Mouse (Mus musculus) hindbrain, embryonic 15.5 days (tissue): ENCODE results near the gene Ndufa13. TPM values are rescaled to one million over a fixed set of nuclear protein-coding genes. Genes with fewer than 3 reads are reported as not detected.

Experiments used
- ATAC-seq: fragments of 200-750 bp; cut with Nextera tagmentation; 2 replicates; pipeline ENCODE4 v1.8.0; 2017; ENCODE audit warnings: low read depth, moderate number of reproducible peaks, moderate TSS enrichment; ENCODE audit not compliant: low FRiP score
- H3K27ac ChIP-seq: fragments of 300-500 bp; sonication (generic); replicated peaks from 2 replicates; pipeline ENCODE4 v1.5.1; 2015; ENCODE audit warnings: mild to moderate bottlenecking, inconsistent platforms
- H3K27me3 ChIP-seq: fragments of 300-500 bp; sonication (generic); 2 replicates; pipeline ENCODE4 v1.6.1; 2015; ENCODE audit warnings: control low read depth, inconsistent platforms
- H3K36me3 ChIP-seq: fragments of 300-500 bp; sonication (generic); 2 replicates; pipeline ENCODE4 v1.6.1; 2015; ENCODE audit warnings: control low read depth, inconsistent platforms
- H3K4me1 ChIP-seq: fragments of 300-500 bp; sonication (generic); replicated peaks from 2 replicates; pipeline ENCODE4 v1.6.1; 2015; ENCODE audit warnings: control low read depth, inconsistent platforms
- H3K4me2 ChIP-seq: fragments of 300-500 bp; sonication (generic); 2 replicates; pipeline ENCODE4 v1.6.1; 2015; ENCODE audit warnings: moderate library complexity, mild to moderate bottlenecking, inconsistent platforms
- H3K4me3 ChIP-seq: fragments of 300-500 bp; sonication (generic); 2 replicates; pipeline ENCODE4 v1.5.1; 2015; ENCODE audit warnings: mild to moderate bottlenecking, inconsistent platforms
- H3K9ac ChIP-seq: fragments of 300-500 bp; sonication (generic); 2 replicates; pipeline ENCODE4 v1.6.1; 2015; ENCODE audit warnings: inconsistent platforms
- H3K9me3 ChIP-seq: fragments of 300-500 bp; sonication (generic); 2 replicates; pipeline ENCODE4 v1.6.1; 2016; ENCODE audit warnings: control low read depth, inconsistent platforms
- WGBS: fragments of 180-500 bp; shearing (Covaris S2); methylation state at CpG from one replicate; pipeline ENCODE4 v1.1.7; 2015; 5-methylcytosine and 5-hydroxymethylcytosine counted together
- polyA plus RNA-seq: library from polyadenylated mRNA; unstranded; fragments of >200 nt; fragmentation: Nextera tagmentation; extraction: Ambion mirVana; gene quantifications from 2 replicates; pipeline ENCODE4 v1.2.1, GENCODE M21; 2015

Gene Ndufa13
- polyA plus RNA-seq, 1 experiment from 2014 or later: 196 TPM

DNA sequence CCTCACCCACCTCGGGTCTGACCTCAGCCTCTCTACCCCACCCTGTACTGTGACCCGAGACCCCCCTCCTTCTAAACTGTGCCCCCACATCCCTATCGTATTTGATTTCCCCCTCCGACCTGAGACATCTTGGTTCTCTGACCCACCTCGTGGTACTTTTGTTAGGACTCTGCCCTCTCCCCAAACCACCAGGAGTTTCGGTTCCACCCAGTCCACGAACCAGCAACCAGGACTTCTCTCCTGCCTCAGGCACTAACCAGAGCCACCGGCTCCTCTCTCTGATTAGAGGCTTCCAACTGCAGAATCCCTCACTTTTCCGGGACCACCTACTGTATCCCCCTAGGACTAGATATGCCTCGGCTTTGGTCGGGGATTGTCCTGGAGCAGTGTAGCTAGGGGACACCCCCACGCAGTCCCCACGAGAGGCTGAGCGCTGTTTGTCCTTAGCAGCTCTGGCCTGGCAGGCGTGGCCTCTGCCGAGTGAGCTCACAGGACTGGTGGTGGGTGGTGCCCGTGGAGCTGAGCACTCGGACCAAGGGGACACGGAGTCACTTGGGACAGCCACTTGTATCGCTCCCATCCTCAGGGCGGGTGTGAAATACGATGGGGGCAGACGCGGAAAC is 14.0 kb downstream of the Ndufa13 start:
- Histone ChIP-seq H3K9me3 (no peaks in the 10 kb centered on the region), H3K9ac (no peak overlapping the region), H3K27ac (no peak overlapping the region), H3K4me1 (peaks cover 45% of the 10 kb centered on the region), H3K4me2 (peak overlapping the region; percentile 50), H3K4me3 (peak overlapping the region; percentile 24), H3K27me3 (peaks cover 72% of the 10 kb centered on the region), H3K36me3 (no peaks in the 10 kb centered on the region)
- no peak for ATAC-seq
- 7% methylated on average over 24 of the region's 24 CpGs for WGBS

DNA sequence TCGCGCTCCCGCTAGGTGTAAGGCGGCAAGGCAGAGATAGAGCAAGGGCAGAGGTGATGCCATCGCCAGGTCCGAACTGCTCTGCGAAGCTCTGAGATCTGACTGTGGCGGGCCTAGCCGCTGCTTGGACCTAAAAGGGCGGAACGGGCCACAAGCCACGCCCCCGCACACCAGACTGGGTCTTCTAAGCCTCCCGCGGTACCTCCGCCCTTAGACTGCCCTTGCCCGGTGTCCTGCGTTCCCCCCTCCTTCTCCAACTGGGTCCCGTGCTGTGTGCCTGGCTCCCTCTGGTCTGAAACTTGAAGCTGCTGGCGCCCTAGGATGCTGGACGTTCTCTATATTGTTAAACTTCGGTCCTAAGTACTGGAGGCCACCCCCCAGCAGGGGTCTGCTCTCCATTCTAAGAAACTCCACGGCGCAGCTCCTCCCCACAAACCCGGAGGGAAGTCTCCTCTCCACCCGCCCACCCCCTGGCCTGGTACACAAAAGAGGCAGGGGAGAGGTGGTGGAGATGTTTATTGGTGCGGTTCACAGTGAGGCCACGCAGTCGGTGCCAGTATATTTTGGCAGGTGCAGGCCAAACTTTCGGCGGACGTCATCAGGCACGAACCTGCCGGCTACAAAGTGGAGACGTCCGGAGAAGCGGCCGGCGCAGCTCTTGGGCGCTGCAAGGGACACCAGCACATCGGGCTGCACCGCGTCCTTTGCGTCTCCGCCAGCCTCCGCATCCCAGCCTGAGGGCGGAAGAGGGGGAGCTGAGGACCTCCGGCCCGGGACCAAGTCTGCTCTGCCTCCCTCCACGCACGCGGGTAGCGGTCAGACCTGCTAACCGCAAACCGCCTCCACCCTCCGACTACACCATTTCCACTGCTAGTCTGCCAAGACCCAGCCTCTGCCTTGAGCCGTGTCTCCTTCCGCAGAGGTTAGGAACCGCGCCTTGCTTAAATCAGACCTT is 14.8 kb downstream of the Ndufa13 start, which contains the start of gene Cilp2:
TSS of gene Cilp2 (minus strand) at position 399 of the 955 bp plus-strand sequence.
- no peak for ATAC-seq
- H3K9ac ChIP-seq: no peak within 1 kb of the TSS
- peaks cover 80% of the 10 kb centered on the region for H3K27me3 ChIP-seq
- no peaks in the 10 kb centered on the region for H3K36me3 ChIP-seq
- peaks cover 49% of the 10 kb centered on the region for H3K4me1 ChIP-seq
- H3K27ac ChIP-seq: no peak within 1 kb of the TSS
- H3K4me3 ChIP-seq: peak within 1 kb of the TSS; percentile 24
- no peaks in the 10 kb centered on the region for H3K9me3 ChIP-seq
- under 1% methylated on average over 56 of the region's 60 CpGs for WGBS
- peak within 1 kb of the TSS; percentile 50 for H3K4me2 ChIP-seq

DNA sequence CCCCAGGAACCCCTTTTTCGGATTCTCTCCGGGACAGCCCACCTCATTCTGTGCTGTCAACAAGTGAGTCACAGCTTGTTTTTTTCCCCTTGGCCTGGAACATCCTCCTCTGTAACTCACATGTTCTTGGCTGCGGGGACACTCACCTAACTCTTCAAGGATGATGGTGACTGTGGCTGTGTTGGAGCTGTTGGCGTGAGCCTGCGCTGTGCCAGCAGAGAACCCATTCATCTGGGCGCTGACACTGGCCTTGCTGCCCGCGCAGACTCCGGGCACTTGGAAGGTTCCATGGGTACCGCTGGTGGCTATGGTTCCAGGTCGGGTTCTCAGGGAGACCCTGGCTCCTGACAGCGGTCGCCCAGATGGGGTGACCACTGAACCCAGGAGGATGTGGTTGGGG is 18.2 kb downstream of the Ndufa13 start:
- no peaks in the 10 kb centered on the region for H3K9me3 ChIP-seq
- 54% methylated on average over 13 of the region's 13 CpGs for WGBS
- H3K27me3 ChIP-seq: peaks cover 99% of the 10 kb centered on the region
- H3K36me3 ChIP-seq: no peaks in the 10 kb centered on the region
- peaks cover 59% of the 10 kb centered on the region for H3K4me1 ChIP-seq
- H3K9ac ChIP-seq: no peak overlapping the region
- no peak overlapping the region for H3K27ac ChIP-seq
- no peak for ATAC-seq
- H3K4me3 ChIP-seq: no peak overlapping the region
- H3K4me2 ChIP-seq: no peak overlapping the region

DNA sequence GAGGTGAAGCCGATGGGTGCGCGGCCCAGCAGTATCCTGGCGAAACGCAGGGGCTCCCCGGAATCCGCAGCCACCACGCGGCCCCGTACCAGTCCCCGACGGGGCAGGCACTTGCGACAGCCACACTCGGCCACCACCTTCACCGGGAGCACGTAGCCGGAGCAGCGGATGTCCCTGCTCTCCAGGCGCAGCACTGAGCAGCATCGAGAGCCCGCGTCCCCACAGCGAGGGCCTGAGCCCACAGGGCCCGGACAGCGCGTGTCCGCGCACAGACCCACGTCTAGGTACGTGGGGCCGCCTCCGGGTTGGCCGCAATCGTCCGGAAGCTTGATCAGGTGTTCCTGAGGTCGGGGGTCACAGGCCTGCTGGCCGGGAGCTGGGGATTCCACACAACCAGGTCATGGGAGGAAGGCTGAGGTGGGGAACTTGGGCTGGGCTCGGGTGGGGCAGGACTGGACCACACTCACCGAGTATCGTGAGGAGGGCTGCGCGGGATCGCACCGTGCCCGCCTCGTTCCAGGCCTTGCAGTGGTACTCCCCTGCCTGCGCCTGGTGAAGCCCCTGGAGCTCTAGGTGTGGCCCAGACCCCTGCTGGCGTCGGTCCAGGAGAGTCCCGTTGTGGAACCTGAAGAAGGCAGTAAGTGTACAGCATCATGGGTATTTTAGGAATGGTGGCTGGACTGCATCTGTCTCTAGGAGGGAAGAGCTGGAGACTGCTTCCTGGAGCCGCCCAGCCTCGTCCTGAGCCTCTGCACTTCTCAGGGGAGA is 19.3 kb downstream of the Ndufa13 start:
- ATAC-seq: no peak
- Histone ChIP-seq H3K9me3 (no peaks in the 10 kb centered on the region), H3K36me3 (no peaks in the 10 kb centered on the region), H3K9ac (no peak overlapping the region), H3K4me2 (peak overlapping the region; percentile 57), H3K27ac (no peak overlapping the region), H3K27me3 (peaks cover 90% of the 10 kb centered on the region), H3K4me1 (peaks cover 48% of the 10 kb centered on the region), H3K4me3 (peak overlapping the region; percentile 46)
- WGBS: 12% methylated on average over 52 of the region's 52 CpGs

DNA sequence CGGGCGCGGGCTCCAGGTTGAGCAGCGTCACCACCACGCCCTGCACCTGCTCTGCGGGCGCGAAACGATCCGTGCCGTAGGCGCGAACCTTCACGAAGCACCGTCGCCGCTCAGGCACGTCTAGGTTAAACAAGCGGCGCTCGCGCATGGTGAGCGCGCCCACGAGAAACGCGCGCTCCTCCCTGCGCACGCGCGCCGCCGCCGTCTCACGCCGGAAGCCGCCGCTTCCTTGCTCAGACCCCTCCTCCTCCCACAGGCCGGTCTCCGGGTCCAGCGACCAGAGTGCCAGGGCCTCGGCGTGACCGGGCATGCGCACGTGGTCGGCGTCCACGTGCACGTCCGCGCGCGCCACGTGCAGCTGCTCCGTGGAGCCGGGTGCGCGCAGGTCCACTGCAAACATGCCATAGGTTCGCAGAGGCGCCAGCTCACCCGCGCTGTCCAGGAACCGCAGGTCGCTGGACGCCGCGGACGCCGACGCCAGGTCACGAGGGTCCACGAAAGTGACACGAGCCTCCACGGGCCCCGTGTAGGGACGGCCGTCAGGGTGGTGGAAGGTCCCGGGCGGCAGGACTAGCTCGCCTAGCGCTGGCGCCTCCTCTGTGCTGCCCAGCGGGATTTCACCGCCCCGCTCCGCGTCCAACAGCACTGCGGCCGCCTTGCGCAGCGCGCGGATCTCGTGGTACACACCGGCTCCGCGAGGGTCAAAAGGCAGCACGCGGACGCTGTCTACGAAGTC is 20.2 kb downstream of the Ndufa13 start:
- Histone ChIP-seq H3K9me3 (no peaks in the 10 kb centered on the region), H3K4me2 (peak overlapping the region; percentile 57), H3K27ac (no peak overlapping the region), H3K4me1 (peaks cover 39% of the 10 kb centered on the region), H3K4me3 (peak overlapping the region; percentile 46), H3K27me3 (peaks cover 83% of the 10 kb centered on the region), H3K36me3 (no peaks in the 10 kb centered on the region), H3K9ac (peak overlapping the region; percentile 21; the same call in 1 of the 2 replicates)
- peak; percentile 78 for ATAC-seq
- WGBS: 4% methylated on average over 90 of the region's 103 CpGs

DNA sequence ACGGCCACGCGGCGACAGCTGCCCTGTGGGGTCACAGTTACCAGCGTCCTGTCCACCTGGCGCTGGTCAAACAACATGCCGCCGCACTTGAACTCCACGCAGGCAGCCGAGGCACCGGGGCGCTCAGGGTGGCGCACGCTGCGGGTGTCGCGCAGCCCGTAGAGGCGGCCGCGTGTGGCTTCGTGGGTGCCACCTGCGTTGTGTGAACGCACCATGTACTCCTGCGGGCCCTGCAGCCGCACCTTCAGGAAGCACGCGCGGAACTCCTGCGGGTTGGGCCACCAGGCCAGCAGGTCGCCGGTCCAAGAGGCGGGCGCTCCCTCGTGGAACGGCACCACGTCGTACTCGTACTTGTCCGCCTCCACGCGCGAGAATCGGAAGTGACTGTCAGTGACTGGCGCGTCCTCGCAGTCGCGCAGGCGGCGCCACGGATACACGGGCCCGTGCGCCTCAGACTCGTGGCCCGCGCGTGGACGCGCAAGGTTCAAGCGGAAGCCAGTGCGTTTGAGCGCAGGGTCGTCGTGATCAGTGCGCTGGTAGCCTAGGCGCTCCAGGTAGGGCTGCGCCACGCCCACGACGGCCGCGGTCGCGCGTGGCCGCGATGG is 21.0 kb downstream of the Ndufa13 start:
- Histone ChIP-seq H3K4me1 (peaks cover 31% of the 10 kb centered on the region), H3K4me2 (peak overlapping the region; percentile 57), H3K27ac (no peak overlapping the region), H3K9ac (peak overlapping the region; percentile 21; the same call in 1 of the 2 replicates), H3K36me3 (no peaks in the 10 kb centered on the region), H3K27me3 (peaks cover 74% of the 10 kb centered on the region), H3K9me3 (no peaks in the 10 kb centered on the region), H3K4me3 (peak overlapping the region; percentile 46)
- 20% methylated on average over 79 of the region's 79 CpGs for WGBS
- peak; percentile 1; the same call in 1 of the 2 replicates for ATAC-seq

DNA sequence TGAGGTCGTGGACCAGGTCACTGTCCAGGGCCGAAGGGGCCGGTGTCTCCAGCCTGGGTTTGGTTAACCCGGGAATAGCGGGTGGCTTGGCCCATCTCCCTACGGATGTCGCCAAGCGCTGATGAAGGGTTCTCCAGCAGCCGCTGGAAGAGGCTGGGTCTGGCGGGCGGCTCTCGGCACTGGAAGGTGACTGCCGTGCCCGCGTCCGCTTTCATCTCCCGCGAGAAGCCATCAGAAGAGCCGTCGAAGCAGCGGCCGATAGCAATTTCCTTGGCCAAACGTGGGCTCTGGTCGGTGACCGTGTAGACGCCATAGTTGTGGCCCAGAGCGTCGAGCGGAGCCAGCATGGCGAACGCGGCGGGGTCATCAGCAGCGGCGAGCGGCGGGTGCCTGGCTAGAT is 21.5 kb downstream of the Ndufa13 start:
- H3K27me3 ChIP-seq: peaks cover 69% of the 10 kb centered on the region
- no peak for ATAC-seq
- H3K4me2 ChIP-seq: peak overlapping the region; percentile 57
- peak overlapping the region; percentile 46 for H3K4me3 ChIP-seq
- H3K27ac ChIP-seq: no peak overlapping the region
- no peaks in the 10 kb centered on the region for H3K36me3 ChIP-seq
- H3K9me3 ChIP-seq: no peaks in the 10 kb centered on the region
- H3K4me1 ChIP-seq: peaks cover 26% of the 10 kb centered on the region
- 11% methylated on average over 37 of the region's 37 CpGs for WGBS
- H3K9ac ChIP-seq: 0 out of 2 replicates have a peak overlapping the region, but pooled peaks have one; percentile 15

DNA sequence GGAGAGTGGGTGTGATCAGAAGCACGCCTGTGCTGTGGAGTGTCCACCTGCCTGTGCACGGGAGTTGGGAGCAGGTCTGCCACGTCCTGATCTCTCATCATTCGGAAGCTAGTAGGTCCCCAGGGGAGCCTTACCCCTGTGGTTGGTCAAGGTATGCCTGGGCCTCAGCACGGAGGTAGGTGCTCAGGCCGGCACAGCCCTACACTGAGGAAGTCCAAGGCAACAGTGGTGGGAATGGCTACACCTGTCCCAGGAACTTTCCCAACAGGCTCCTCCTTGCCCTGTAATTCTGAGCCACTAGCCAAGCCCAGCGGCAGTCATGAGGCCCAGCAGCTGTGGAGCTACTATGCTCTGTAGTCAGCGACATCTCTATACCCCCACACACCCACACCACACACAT is 22.7 kb downstream of the Ndufa13 start:
- Histone ChIP-seq H3K4me2 (peak overlapping the region; percentile 57; the same call in 1 of the 2 replicates), H3K27me3 (peaks cover 57% of the 10 kb centered on the region), H3K36me3 (no peaks in the 10 kb centered on the region), H3K27ac (no peak overlapping the region), H3K9me3 (no peaks in the 10 kb centered on the region), H3K4me1 (peaks cover 24% of the 10 kb centered on the region), H3K4me3 (no peak overlapping the region), H3K9ac (no peak overlapping the region)
- no peak for ATAC-seq
- 63% methylated on average over 8 of the region's 8 CpGs for WGBS

DNA sequence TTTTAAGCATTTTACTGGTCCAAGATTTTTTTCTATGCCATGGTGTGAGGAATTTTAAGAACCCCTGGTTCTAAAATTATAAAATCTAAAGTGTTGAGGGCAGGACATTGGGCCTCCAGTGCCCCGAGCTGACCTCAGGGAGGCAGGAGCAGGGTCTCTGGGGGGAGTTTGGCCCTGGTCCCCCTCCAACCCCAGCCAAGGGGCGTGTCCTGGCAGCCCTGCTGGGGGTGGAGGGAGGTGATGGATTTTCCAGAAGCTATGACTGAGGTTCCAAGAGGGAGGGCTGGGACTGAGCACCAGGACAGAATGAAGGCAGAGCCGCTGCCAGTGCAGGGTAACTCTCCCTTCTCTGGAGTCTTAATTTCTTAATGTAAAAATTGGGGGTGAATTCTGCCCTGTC is 24.4 kb downstream of the Ndufa13 start:
- H3K27me3 ChIP-seq: peaks cover 41% of the 10 kb centered on the region
- 63% methylated on average over 3 of the region's 3 CpGs for WGBS
- H3K4me3 ChIP-seq: no peak overlapping the region

DNA sequence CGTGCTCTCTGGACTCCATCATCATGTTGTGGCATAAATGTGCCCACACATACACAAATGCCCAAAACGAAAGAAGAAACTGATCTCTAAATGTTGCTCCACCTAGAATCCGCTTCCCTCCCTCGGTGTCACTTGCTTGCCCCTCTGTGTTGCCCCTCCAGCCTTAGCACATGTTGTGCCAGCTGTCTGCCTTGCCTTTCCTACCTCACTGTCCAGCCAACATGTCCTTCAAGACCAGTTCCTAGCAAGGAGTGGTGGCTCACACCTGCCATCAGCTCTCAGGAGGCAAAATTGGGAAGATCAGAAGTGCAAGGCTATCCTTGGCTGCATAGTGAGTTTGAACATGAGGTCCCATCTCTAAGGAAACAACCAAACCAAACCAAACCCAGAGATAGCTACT is 25.0 kb downstream of the Ndufa13 start:
- Histone ChIP-seq H3K27me3 (peaks cover 35% of the 10 kb centered on the region), H3K4me3 (no peak overlapping the region), H3K9ac (no peak overlapping the region), H3K27ac (no peak overlapping the region), H3K4me1 (peaks cover 18% of the 10 kb centered on the region), H3K36me3 (no peaks in the 10 kb centered on the region), H3K4me2 (no peak overlapping the region), H3K9me3 (no peaks in the 10 kb centered on the region)
- WGBS: 82% methylated on average over 4 of the region's 4 CpGs
- ATAC-seq: no peak

More for the DNA sequence above, 24.4 kb downstream of the Ndufa13 start:
- Histone ChIP-seq H3K9ac (no peak overlapping the region), H3K27ac (no peak overlapping the region), H3K36me3 (no peaks in the 10 kb centered on the region), H3K4me1 (peaks cover 24% of the 10 kb centered on the region), H3K9me3 (no peaks in the 10 kb centered on the region), H3K4me2 (no peak overlapping the region)
- ATAC-seq: no peak

DNA sequence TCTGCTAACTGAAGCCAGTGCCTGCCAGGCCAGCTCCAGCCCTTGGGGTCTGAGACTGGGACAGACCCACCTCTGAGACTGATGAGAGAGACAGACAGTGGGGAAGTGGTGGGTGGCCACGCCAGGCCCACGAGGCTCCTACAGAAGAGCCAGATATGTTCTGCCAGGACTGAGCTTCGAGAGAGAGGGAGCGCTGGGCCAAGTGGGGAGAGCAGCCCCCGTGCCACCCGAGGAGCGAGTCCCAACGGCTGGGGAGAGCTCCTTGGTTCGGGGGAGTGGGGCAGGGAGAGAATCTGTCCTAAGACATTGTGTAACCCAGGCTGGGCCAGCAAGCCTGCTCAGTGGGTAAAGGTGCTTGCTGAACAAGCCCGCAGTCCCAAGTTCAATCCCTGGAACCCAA is 25.4 kb downstream of the Ndufa13 start:
- Histone ChIP-seq H3K9me3 (no peaks in the 10 kb centered on the region), H3K27ac (no peak overlapping the region), H3K4me3 (no peak overlapping the region), H3K4me1 (peaks cover 14% of the 10 kb centered on the region), H3K36me3 (no peaks in the 10 kb centered on the region), H3K4me2 (no peak overlapping the region), H3K9ac (no peak overlapping the region), H3K27me3 (peaks cover 30% of the 10 kb centered on the region)
- 86% methylated on average over 10 of the region's 10 CpGs for WGBS
- ATAC-seq: no peak
